Mouse (Mus musculus) left cerebral cortex, postnatal 36 days (tissue): ENCODE data around the gene Vav2. TPM values are rescaled to one million over a fixed set of nuclear protein-coding genes. Genes with fewer than 3 reads are reported as not detected.

Source experiments
- DNase-seq, 2 experiments: peaks; one replicate each; pipeline ENCODE4 v3.0.0; 2021 to 2022; ENCODE audit warnings: low spot score in 2 of 2, mixed read lengths in 1 of 2
- intact Hi-C: fragments of 180-260 bp; cut with DNase I; formaldehyde crosslinking; loops from one replicate; pipeline ENCODE4 v1.15.1; 2025
- microRNA-seq: library from miRNA; unstranded; fragments of <30 nt; microRNA quantifications from one replicate; pipeline ENCODE4 v1.2.0, GENCODE M21; 2022
- total RNA-seq, 2 experiments: library from RNA; stranded (reverse); gene quantifications; 2 replicates each; pipeline ENCODE4 v1.2.3; 2021

Vav2 gene
- total RNA-seq, 2 experiments from 2014 or later = 9.6 to 12.3 TPM

GRCm38 (mm10) chr2:27229481-27230105 is 197.2 kb downstream of the Vav2 start:
- intact Hi-C loops = loop anchor here (5.0 to 10.0 kb wide), 2 partner anchors 107 to 295 kb away; partner anchors contain the start of genes Stkld1 and Surf4

DNA sequence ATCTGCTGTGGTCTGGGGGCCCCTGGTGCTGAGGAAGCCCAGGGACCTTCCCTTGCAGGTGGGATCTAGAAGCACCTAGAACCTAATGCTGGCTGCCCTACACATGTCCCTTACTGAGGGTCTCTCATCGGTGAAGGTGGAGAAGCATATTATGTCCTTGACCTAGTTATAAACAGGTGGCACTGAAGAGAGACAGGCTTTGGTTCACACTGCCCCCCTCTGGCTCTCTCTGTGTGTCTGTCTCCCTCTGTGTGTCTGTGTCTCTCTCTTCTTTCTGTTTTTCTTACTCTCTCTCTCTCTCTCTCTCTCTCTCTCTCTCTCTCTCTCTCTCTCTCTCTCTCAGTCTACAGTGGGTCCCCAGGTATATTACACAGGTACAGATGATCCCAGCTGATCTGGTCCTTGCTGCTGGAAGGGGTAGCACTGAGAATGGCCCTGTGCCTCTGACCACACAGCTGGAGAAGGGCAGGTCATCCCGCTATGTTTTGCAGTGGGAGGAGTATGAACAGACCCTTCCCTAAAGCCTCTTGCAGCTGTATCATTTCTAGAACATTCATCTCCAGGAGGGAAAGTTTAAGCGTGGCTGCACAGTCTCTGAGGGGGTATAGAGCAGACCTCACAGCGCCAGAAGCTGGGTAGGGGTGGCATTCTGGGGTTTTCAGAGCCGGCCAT is 197.9 kb downstream of the Vav2 start:
- intact Hi-C loops = no loop called here

More at GRCm38 (mm10) chr2:27229481-27230105, 197.2 kb downstream of the Vav2 start:
- DNase-seq = no peak

DNA sequence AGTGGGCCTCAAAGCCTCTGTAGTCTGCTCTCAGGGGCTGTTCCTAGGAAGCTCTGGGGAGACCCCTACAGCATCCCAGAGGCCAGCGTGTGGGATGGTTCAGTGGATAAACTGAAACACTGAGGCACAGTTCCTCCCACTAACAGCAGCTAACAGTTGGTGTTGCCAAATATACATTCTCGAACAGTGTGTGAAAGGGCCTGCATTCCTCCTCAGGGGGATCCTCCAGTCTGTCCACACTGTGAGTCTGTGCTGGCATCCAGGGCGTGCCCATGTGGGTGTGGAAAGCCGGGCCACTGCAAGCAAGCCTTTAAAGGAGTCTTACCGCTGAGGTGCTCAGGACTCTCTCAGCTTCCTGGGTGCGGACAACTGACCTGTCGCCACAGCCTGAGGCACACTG is 200.3 kb downstream of the Vav2 start:
- peak; percentile 63 to 65 for DNase-seq
- intact Hi-C loops = loop anchor here (2.0 kb wide), 1 partner anchor 62 kb away; the partner anchor contains the start of gene Dbh

More for the DNA sequence above, 197.9 kb downstream of the Vav2 start:
- DNase-seq = no peak

DNA sequence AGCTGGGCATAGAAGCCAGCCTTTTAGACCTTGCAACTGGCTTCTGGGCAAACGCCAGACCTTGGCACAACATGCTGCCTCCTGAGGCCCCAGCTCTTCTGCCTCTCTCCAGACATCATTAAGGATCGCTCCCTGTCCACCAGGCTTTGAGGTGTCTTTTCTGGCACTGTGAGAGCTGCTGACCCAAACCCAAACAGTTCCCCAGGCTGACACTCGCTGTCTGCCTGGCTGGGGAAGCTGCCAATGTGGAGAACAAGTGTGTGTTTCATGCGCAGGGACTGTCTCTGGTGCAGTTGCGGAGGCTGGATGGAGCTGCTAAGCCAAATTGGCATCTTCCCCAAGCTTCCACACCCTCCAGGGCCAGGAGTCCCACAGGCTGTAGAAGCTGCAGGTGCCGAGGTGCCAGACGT is 203.8 kb downstream of the Vav2 start:
- intact Hi-C loops = no loop called here
- DNase-seq = peak; percentile 76 to 82

GRCm38 (mm10) chr2:27218569-27218968 is 208.3 kb downstream of the Vav2 start:
- intact Hi-C loops = loop anchor here (10.0 kb wide), 1 partner anchor 74 kb away; the partner anchor contains the start of gene Fam163b
- no peak for DNase-seq

DNA sequence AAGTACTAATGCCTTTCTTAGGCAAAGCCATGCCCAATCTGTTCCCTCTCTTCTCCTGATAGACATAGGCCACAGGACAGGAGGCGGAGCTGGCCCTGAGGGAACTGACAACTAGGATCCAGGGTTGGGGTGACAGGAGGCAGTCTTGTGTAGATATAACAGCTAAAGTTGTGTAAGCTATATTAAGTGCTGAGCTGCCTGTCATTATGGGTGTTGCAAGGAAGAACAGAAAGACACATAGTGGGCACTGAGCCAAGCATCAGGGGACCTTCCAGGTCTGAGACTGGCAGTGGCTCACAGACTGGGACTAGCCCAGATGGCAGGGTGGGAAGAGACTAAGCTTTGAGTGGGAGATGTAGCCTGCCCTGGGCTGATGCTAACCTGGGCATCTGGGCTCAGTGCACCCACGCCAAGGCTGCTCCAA is 208.7 kb downstream of the Vav2 start:
- intact Hi-C loops = loop anchor here (10.0 kb wide), 1 partner anchor 73 kb away; the partner anchor contains the start of gene Fam163b
- no peak for DNase-seq

DNA sequence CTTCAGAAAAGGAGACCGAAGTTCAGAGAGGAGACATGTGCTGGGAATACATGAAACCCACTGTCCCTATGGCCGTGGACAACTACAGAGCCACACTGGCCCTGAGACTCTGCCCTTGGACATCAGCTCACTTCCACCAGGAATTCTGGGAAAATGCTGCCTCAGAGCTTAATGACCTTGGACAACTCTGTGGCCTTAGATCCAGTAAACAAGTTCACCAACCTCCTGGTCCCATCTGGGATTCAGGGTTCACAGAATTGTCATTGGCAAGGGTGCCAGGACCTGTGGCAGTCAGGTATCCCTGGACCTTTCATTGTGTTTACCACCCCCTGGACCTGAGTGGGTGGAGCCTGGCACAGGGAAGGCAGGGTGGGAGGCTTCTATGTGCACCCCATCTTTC is 211.3 kb downstream of the Vav2 start:
- intact Hi-C loops = loop anchor here (10.0 kb wide), 1 partner anchor 71 kb away; the partner anchor contains the start of gene Fam163b
- no peak for DNase-seq

Small RNAs within 50 kb of the gene (microRNA-seq; reads per million reads assigned to microRNA genes)
- gene Gm24049 (not detected), gene Mir7578 (not detected)

Other genes starting within 250 kb of the Vav2 start
- 10 to 100 TPM in 1 of 2 experiments, 1 to 10 TPM in 1; 7.4 to 10.8 TPM for gene Sardh, start 178.7 kb downstream of the Vav2 start, total RNA-seq
- gene Brd3os, start 15.3 kb upstream of the Vav2 start, total RNA-seq = 10 to 100 TPM; 26.2 to 30.0 TPM
- gene Brd3, start 80.6 kb upstream of the Vav2 start, total RNA-seq = 10 to 100 TPM; 43.0 to 56.9 TPM
- 10 to 100 TPM; 24.2 to 28.5 TPM for gene Wdr5, start 88.1 kb upstream of the Vav2 start, total RNA-seq
- 10 to 100 TPM; 19.7 to 25.6 TPM for gene Rxra, start 249.4 kb upstream of the Vav2 start, total RNA-seq